Mouse (Mus musculus) spleen, adult 2 months (tissue): ENCODE measurements around the gene Hsd17b11.

Source experiments
- CTCF ChIP-seq: fragments of 200-500 bp; IDR thresholded peaks from 2 replicates; pipeline ENCODE4 v1.5.1; 2011; ENCODE audit warnings: mild to moderate bottlenecking, inconsistent platforms; ENCODE audit not compliant: insufficient read depth, insufficient read length, insufficient replicate concordance; ENCODE audit errors: extremely low read depth
- POLR2A ChIP-seq: fragments of 200-500 bp; IDR thresholded peaks from 2 replicates; pipeline ENCODE4 v1.6.1; 2011; ENCODE audit warnings: low read depth, low read length, inconsistent platforms

GRCm38 (mm10) chr5:103977907-103978570, 43.7 kb downstream of the Hsd17b11 start:
- no peak for TF ChIP-seq POLR2A
- TF ChIP-seq CTCF, result no peak
